Mouse (Mus musculus): ENCODE measurements around the gene Ncl. TPM values are rescaled to one million over a fixed set of nuclear protein-coding genes. Genes with fewer than 3 reads are reported as not detected.

Gene Ncl
- polyA plus RNA-seq, 1 experiment from 2014 or later, result 901 TPM

Small RNA genes lying within 50 kb of the gene (microRNA-seq; reads per million reads assigned to microRNA genes)
- gene mmu-mir-3535 (ENCODE audit: borderline number of aligned reads), result 248 reads per million, percentile 58 among the genes with 10 or more reads in this experiment

Other genes starting within 250 kb of the Ncl start
- 0.23 and 0.26 TPM in 2 replicates for gene Htr2b, start 247.4 kb downstream of the Ncl start, polyA plus RNA-seq (2014; fragmentation: Nextera tagmentation; extraction: Ambion mirVana)
- gene Gm21972, start 225.8 kb downstream of the Ncl start, polyA plus RNA-seq (2014; fragmentation: Nextera tagmentation; extraction: Ambion mirVana), result not detected in 2 replicates
- 20.9 and 28.7 TPM in 2 replicates for gene Armc9, start 204.6 kb downstream of the Ncl start, polyA plus RNA-seq (2014; fragmentation: Nextera tagmentation; extraction: Ambion mirVana)
- 8.9 TPM in 2 replicates for gene B3gnt7, start 56.6 kb downstream of the Ncl start, polyA plus RNA-seq (2014; fragmentation: Nextera tagmentation; extraction: Ambion mirVana)
- not detected in 2 replicates for gene Nmur1, start 66.8 kb upstream of the Ncl start, polyA plus RNA-seq (2014; fragmentation: Nextera tagmentation; extraction: Ambion mirVana)
- not detected in 2 replicates for gene Tex44, start 66.9 kb upstream of the Ncl start, polyA plus RNA-seq (2014; fragmentation: Nextera tagmentation; extraction: Ambion mirVana)
- gene Ptma, start 167.3 kb upstream of the Ncl start, polyA plus RNA-seq (2014; fragmentation: Nextera tagmentation; extraction: Ambion mirVana), result 2,666 and 2,805 TPM in 2 replicates
- gene Pde6d, start 223.2 kb upstream of the Ncl start, polyA plus RNA-seq (2014; fragmentation: Nextera tagmentation; extraction: Ambion mirVana), result 48.1 and 52.1 TPM in 2 replicates
- gene Cops7b, start 223.5 kb upstream of the Ncl start, polyA plus RNA-seq (2014; fragmentation: Nextera tagmentation; extraction: Ambion mirVana), result 30.8 and 33.4 TPM in 2 replicates

Measured in liver, embryonic 11.5 days (tissue).